ENCODE assay signal across 9 mouse cellular contexts in the genomic region with DNA sequence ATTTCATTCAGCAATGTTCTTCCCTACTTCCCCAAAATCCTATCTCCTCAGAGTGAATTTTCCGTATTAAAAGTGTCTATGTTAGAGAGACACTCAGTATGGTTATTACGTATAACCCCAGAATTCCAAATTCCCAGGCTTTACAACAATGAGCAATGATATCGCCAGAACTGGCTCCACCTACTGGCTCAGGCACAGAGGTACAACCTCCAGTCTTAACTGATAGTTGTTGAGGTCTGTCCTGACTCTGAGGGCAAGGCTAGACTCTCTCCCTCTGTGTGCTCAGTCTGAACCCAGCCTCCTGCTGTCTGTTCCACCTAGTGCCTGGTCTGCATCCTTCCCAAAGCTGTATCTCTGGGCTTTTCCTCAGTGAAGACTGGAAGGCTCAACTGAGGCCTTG. TPM values are rescaled to one million over a fixed set of nuclear protein-coding genes. Genes with fewer than 3 reads are reported as not detected.
DNase-seq lines count a peak whose midpoint lies in the region; ATAC-seq lines count a peak whose summit lies in the region.
"Had no signal": no experiment of that assay in that cellular context is flagged by ENCODE, and none has a peak within 500 bp of the region (broad histone marks: within the 10 kb centered on the region; RNA-seq: fewer than 3 reads in every experiment).

No protein-coding gene starts in this region.

- H3K9ac ChIP-seq in forebrain, embryonic 13.5 days = no peak overlapping the region
- H3K9ac ChIP-seq: limb, embryonic 12.5 days had no signal

- DNase-seq in ovary, postnatal 14 days (ENCODE audit: low spot score) = peak; percentile 26
- DNase-seq in ovary, adult 18-20 months (ENCODE audit: low spot score) = no peak
- peak; percentile 12 for DNase-seq in adrenal gland, adult 8-10 months
- peak; percentile 53 for DNase-seq in kidney, postnatal 10 days
- peak; percentile 43 for DNase-seq in lung, postnatal 10 days
- DNase-seq in right cerebral cortex, adult 2 months (ENCODE audit: low spot score in 2 of 2) = peak; percentile 44 to 67
- no peak for DNase-seq in urinary bladder, postnatal 4 days (ENCODE audit: low spot score in 2 of 2)

- no peak overlapping the region for H3K4me3 ChIP-seq in forebrain, embryonic 13.5 days
- H3K4me3 ChIP-seq: limb, embryonic 12.5 days had no signal

- no peaks in the 10 kb centered on the region for H3K9me3 ChIP-seq in forebrain, embryonic 13.5 days (replicated peaks)
- H3K9me3 ChIP-seq: limb, embryonic 12.5 days had no signal

- H3K36me3 ChIP-seq in forebrain, embryonic 13.5 days (ENCODE audit: poor library complexity, severe bottlenecking) = no peaks in the 10 kb centered on the region
- H3K36me3 ChIP-seq: limb, embryonic 12.5 days had no signal

- WGBS in forebrain, embryonic 13.5 days = 38% methylated on average over 3 of the region's 3 CpGs

- peak; percentile 81 for ATAC-seq in forebrain, embryonic 13.5 days

- no peaks in the 10 kb centered on the region for H3K4me1 ChIP-seq in forebrain, embryonic 13.5 days

- H3K27me3 ChIP-seq in forebrain, embryonic 13.5 days = no peaks in the 10 kb centered on the region
- H3K27me3 ChIP-seq: limb, embryonic 12.5 days had no signal

- no peak overlapping the region for H3K4me2 ChIP-seq in forebrain, embryonic 13.5 days
- H3K4me2 ChIP-seq: limb, embryonic 12.5 days had no signal

- no peak overlapping the region for H3K27ac ChIP-seq in forebrain, embryonic 13.5 days
- H3K27ac ChIP-seq: limb, embryonic 12.5 days had no signal

RNA-seq across cellular contexts. Expression of a gene that starts 2.6 kb away (rescaled TPM):
- not detected for total RNA-seq in adrenal gland, adult 8-10 months (2022)
- not detected in 2 replicates for polyA plus RNA-seq in forebrain, embryonic 13.5 days (2015; fragmentation: Nextera tagmentation; extraction: Ambion mirVana)
- polyA plus RNA-seq: limb, embryonic 12.5 days had no signal

Comparison
In these comparisons a context has a peak if more than half of its experiments do, and no peak if none do; other contexts are left out.
1. DNase-seq: peak in ovary, postnatal 14 days (single experiment), adrenal gland, adult 8-10 months (single experiment), kidney, postnatal 10 days (single experiment), lung, postnatal 10 days (single experiment) and right cerebral cortex, adult 2 months (2 of 2); none in ovary, adult 18-20 months (single experiment) and urinary bladder, postnatal 4 days (0 of 2).